Mouse (Mus musculus) skeletal muscle tissue, adult 2 months (tissue): ENCODE measurements around the gene Rac3.
"Not testable (repeated sequence)": the region's sequence is repeated elsewhere in the genome, so short reads cannot be mapped to it uniquely, and the experiment has no call there.

ENCODE experiments used
- DNase-seq: peaks from one replicate; pipeline ENCODE4 v3.0.0-alpha.2; 2012; ENCODE audit warnings: low read depth, low spot score

Rac3 gene

GRCm38 (mm10) chr11:120728530-120729240, 7.4 kb downstream of the Rac3 start:
- DNase-seq, result no peak

- not testable (repeated sequence) for DNase-seq
Measured at GRCm38 (mm10) chr11:120729432-120730050, 8.3 kb downstream of the Rac3 start.

- no peak for DNase-seq
Measured at GRCm38 (mm10) chr11:120730331-120730870, 9.1 kb downstream of the Rac3 start.

GRCm38 (mm10) chr11:120731395-120731794, 10.1 kb downstream of the Rac3 start:
- no peak for DNase-seq

GRCm38 (mm10) chr11:120731858-120732680, 10.8 kb downstream of the Rac3 start, which contains the start of gene Cbr2:
Gene Cbr2 (minus strand): TSS chr11:120732114.
- DNase-seq, result peak; percentile 63

GRCm38 (mm10) chr11:120733521-120733920, 12.3 kb downstream of the Rac3 start:
- DNase-seq, result no peak

GRCm38 (mm10) chr11:120736424-120736823, 15.2 kb downstream of the Rac3 start:
- no peak for DNase-seq

- DNase-seq, result no peak
Measured at GRCm38 (mm10) chr11:120740981-120741380, 19.7 kb downstream of the Rac3 start.

- DNase-seq, result no peak
Measured at GRCm38 (mm10) chr11:120744121-120744701, 22.9 kb downstream of the Rac3 start.

GRCm38 (mm10) chr11:120747974-120748373, 26.7 kb downstream of the Rac3 start:
- no peak for DNase-seq

GRCm38 (mm10) chr11:120749430-120749829, 28.2 kb downstream of the Rac3 start:
- no peak for DNase-seq

GRCm38 (mm10) chr11:120751606-120752005, 30.3 kb downstream of the Rac3 start:
- no peak for DNase-seq

GRCm38 (mm10) chr11:120760236-120760635, 39.0 kb downstream of the Rac3 start:
- DNase-seq, result no peak

- DNase-seq, result no peak
Measured at GRCm38 (mm10) chr11:120761811-120762671, 40.8 kb downstream of the Rac3 start.

- not testable (repeated sequence) for DNase-seq
Measured at GRCm38 (mm10) chr11:120762672-120763041, 41.4 kb downstream of the Rac3 start, which contains the start of gene Hmga1b. Gene Hmga1b (plus strand): TSS chr11:120762794.

- not testable (repeated sequence) for DNase-seq
Measured at GRCm38 (mm10) chr11:120763121-120763999, 42.1 kb downstream of the Rac3 start.

- DNase-seq, result not testable (repeated sequence)
Measured at GRCm38 (mm10) chr11:120767023-120767422, 45.8 kb downstream of the Rac3 start.

- no peak for DNase-seq
Measured at GRCm38 (mm10) chr11:120768206-120768605, 46.9 kb downstream of the Rac3 start.

GRCm38 (mm10) chr11:120772749-120773148, 51.5 kb downstream of the Rac3 start:
- no peak for DNase-seq
